Mouse (Mus musculus) neural tube, embryonic 15.5 days (tissue): Measurements from ENCODE around the gene Vipas39. TPM values are rescaled to one million over a fixed set of nuclear protein-coding genes. Genes with fewer than 3 reads are reported as not detected.
"Not testable (repeated sequence)": the region's sequence is repeated elsewhere in the genome, so short reads cannot be mapped to it uniquely, and the experiment has no call there.

Experiments
- ATAC-seq: fragments of 200-750 bp; cut with Nextera tagmentation; 2 replicates; pipeline ENCODE4 v1.8.0; 2017; ENCODE audit warnings: mild to moderate bottlenecking, moderate TSS enrichment, moderate library complexity; ENCODE audit not compliant: low FRiP score
- H3K27ac ChIP-seq: fragments of 300-500 bp; sonication (generic); replicated peaks from 2 replicates; pipeline ENCODE4 v1.5.1; 2015; ENCODE audit warnings: mild to moderate bottlenecking, inconsistent platforms
- H3K27me3 ChIP-seq: fragments of 300-500 bp; sonication (generic); replicated peaks from 2 replicates; pipeline ENCODE4 v1.6.1; 2015; ENCODE audit warnings: inconsistent platforms
- H3K36me3 ChIP-seq: fragments of 300-500 bp; sonication (generic); 2 replicates; pipeline ENCODE4 v1.6.1; 2015; ENCODE audit warnings: inconsistent platforms
- H3K4me1 ChIP-seq: fragments of 300-500 bp; sonication (generic); 2 replicates; pipeline ENCODE4 v1.6.1; 2015; ENCODE audit warnings: inconsistent platforms
- H3K4me2 ChIP-seq: fragments of 300-500 bp; sonication (generic); 2 replicates; pipeline ENCODE4 v1.6.1; 2015; ENCODE audit warnings: inconsistent platforms, mild to moderate bottlenecking, moderate library complexity
- H3K4me3 ChIP-seq: fragments of 300-500 bp; sonication (generic); replicated peaks from 2 replicates; pipeline ENCODE4 v1.5.1; 2015; ENCODE audit warnings: mild to moderate bottlenecking, inconsistent platforms
- H3K9ac ChIP-seq: fragments of 300-500 bp; sonication (generic); replicated peaks from 2 replicates; pipeline ENCODE4 v1.6.1; 2015; ENCODE audit warnings: mild to moderate bottlenecking, inconsistent platforms
- H3K9me3 ChIP-seq: fragments of 300-500 bp; sonication (generic); replicated peaks from 2 replicates; pipeline ENCODE4 v1.6.1; 2016; ENCODE audit warnings: inconsistent platforms
- WGBS: fragments of 180-500 bp; shearing (Covaris S2); methylation state at CpG from one replicate; pipeline ENCODE4 v1.1.7; 2015; ENCODE audit warnings: mixed read lengths; 5-methylcytosine and 5-hydroxymethylcytosine counted together
- polyA plus RNA-seq: library from polyadenylated mRNA; unstranded; fragments of >200 nt; fragmentation: Nextera tagmentation; extraction: Ambion mirVana; gene quantifications from 2 replicates; pipeline ENCODE4 v1.2.1, GENCODE M21; 2015

The Vipas39 gene
- 49.3 and 51.2 TPM in 2 replicates for polyA plus RNA-seq

- WGBS, result under 1% methylated on average over 31 of the region's 31 CpGs
- no peaks in the 10 kb centered on the region for H3K9me3 ChIP-seq
These were observed at the start of gene Vipas39, which contains the start of gene Ahsa1 for GRCm38 (mm10) chr12:87266108-87266826. TSS of gene Vipas39 (minus strand) at chr12:87266256. TSS of gene Ahsa1 (plus strand) at chr12:87266479.

GRCm38 (mm10) chr12:87313098-87313497, 47.0 kb upstream of the Vipas39 start:
- Histone ChIP-seq H3K4me3 (no peak overlapping the region), H3K4me1 (no peaks in the 10 kb centered on the region), H3K36me3 (peaks cover 31% of the 10 kb centered on the region), H3K4me2 (no peak overlapping the region), H3K27me3 (no peaks in the 10 kb centered on the region), H3K9me3 (no peaks in the 10 kb centered on the region), H3K27ac (no peak overlapping the region), H3K9ac (no peak overlapping the region)
- ATAC-seq, result no peak
- 67% methylated on average over 2 of the region's 2 CpGs for WGBS

More at GRCm38 (mm10) chr12:87266108-87266826, at the start of gene Vipas39, which contains the start of gene Ahsa1:
- Histone ChIP-seq H3K4me2 (peak within 1 kb of the TSS; percentile 77), H3K27me3 (no peaks in the 10 kb centered on the region), H3K27ac (peak within 1 kb of the TSS; percentile 92), H3K4me3 (peak within 1 kb of the TSS; percentile 93), H3K4me1 (peaks cover 23% of the 10 kb centered on the region), H3K36me3 (peaks cover 42% of the 10 kb centered on the region), H3K9ac (peak within 1 kb of the TSS; percentile 90)
- ATAC-seq, result peak; percentile 98

DNA sequence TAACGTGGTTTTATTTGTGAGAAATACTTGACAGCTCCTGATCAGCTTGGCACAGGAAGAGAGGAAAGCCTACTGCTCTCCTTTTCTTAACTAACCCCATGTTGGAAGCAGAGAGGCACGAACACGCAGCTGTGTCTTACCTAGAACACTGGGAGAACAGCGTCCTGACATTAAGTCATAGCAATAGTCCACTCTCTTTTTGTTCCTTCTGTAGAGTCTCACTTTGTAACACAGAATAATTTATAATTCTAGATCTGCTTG, 40.5 kb upstream of the Vipas39 start:
- not testable (repeated sequence) for H3K4me3 ChIP-seq, H3K9ac ChIP-seq, H3K4me2 ChIP-seq, H3K27ac ChIP-seq, ATAC-seq, H3K27me3 ChIP-seq, H3K9me3 ChIP-seq, H3K4me1 ChIP-seq
- WGBS, result 85% methylated on average over 4 of the region's 4 CpGs
- H3K36me3 ChIP-seq, result peaks cover 25% of the 10 kb centered on the region

GRCm38 (mm10) chr12:87305767-87306583, 39.9 kb upstream of the Vipas39 start:
- ATAC-seq, result no peak
- H3K27ac ChIP-seq, result no peak overlapping the region
- 30% methylated on average over 13 of the region's 13 CpGs for WGBS

DNA sequence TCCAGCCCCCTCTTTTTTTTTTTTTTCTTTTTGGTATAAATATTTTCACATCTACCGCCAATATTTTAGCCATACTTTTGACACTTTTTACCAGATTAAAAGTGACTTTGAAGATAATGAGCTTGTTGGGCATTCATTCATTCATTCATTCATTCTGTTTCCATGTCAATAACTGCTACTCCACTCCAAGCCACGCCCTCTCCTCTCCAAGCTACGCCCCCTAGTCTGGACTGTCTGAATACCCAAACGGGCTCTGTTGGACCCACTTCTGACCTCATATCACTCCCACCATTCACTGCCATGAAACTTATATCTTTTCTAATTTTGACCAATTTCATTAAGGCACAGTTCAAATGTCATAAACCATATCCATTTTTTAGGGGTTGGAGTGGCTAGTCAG, 35.1 kb upstream of the Vipas39 start:
- 51% methylated on average over 4 of the region's 4 CpGs for WGBS
- Histone ChIP-seq H3K27ac (no peak overlapping the region), H3K9me3 (no peaks in the 10 kb centered on the region), H3K36me3 (no peaks in the 10 kb centered on the region), H3K9ac (no peak overlapping the region), H3K4me2 (no peak overlapping the region), H3K27me3 (peaks cover 39% of the 10 kb centered on the region), H3K4me3 (no peak overlapping the region), H3K4me1 (peaks cover 22% of the 10 kb centered on the region)
- no peak for ATAC-seq

More at GRCm38 (mm10) chr12:87305767-87306583, 39.9 kb upstream of the Vipas39 start:
- Histone ChIP-seq H3K4me1 (peaks cover 2% of the 10 kb centered on the region; the same call in 1 of the 2 replicates), H3K4me3 (no peak overlapping the region), H3K27me3 (peaks cover 11% of the 10 kb centered on the region), H3K9ac (no peak overlapping the region), H3K4me2 (no peak overlapping the region), H3K36me3 (peaks cover 25% of the 10 kb centered on the region), H3K9me3 (no peaks in the 10 kb centered on the region)

DNA sequence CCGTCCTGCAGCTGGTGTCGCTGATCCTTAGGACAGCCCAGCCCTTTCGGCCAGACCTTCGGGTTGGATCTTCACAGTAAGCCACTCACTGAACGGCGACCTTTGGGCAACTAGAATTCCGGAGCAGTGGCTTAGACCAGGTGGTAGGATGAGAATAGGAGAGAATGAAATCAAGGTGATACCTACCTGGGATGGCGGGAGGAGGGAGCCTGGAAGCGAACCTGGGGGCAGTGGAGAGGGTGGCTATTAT, 34.3 kb upstream of the Vipas39 start:
- Histone ChIP-seq H3K4me1 (peaks cover 19% of the 10 kb centered on the region), H3K36me3 (no peaks in the 10 kb centered on the region), H3K27me3 (peaks cover 39% of the 10 kb centered on the region), H3K4me2 (peak overlapping the region; percentile 99), H3K27ac (no peak overlapping the region), H3K4me3 (peak overlapping the region; percentile 74), H3K9me3 (no peaks in the 10 kb centered on the region), H3K9ac (peak overlapping the region; percentile 77; the same call in 1 of the 2 replicates)
- no peak for ATAC-seq
- 2% methylated on average over 9 of the region's 9 CpGs for WGBS

DNA sequence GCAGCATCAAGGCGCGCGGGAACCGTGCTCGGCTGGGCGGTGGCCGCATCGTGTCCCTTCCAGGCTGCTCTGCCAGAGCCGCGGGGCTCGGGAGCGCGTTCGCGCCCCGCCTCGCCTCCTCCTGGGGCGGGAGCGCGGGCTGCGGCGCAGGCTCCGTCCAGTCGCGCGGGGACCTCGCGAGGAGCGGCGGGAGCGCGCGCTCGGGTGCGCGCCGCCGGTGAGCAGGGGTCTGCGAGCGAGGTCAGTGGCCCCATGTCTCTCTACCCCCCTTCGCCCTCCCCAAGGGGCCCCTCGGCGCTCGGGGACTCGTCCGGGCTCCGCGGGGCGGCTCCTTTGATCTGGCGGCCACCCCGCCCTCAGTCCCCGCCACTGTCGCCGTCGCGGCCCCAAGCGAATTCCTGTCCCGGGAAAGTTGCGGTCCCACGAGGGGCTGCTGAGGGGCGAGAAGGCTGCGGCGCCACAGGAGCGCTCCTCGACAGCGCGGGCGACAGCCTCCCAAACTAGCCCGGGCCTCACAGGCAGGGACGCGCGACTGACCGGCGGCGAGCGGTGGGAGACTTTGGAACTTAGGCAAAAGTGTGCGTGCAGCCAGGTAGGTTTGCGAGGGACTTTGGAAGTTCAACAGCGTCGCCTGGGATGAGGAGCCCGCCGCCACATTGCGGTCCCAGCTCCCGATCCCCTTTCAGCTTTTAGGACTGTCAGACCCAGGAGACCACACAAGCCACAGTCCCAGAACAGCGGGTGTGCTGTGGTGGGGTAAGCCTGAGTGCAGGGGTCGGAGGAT, 33.8 kb upstream of the Vipas39 start, which contains the start of gene Ism2:
Ism2 (minus strand) TSS at position 49 of the 784 bp plus-strand sequence.
- peaks cover 19% of the 10 kb centered on the region for H3K4me1 ChIP-seq
- ATAC-seq, result peak; percentile 79
- H3K4me2 ChIP-seq, result peak within 1 kb of the TSS; percentile 99
- H3K4me3 ChIP-seq, result peak within 1 kb of the TSS; percentile 74
- no peaks in the 10 kb centered on the region for H3K36me3 ChIP-seq
- peak within 1 kb of the TSS; percentile 77 for H3K9ac ChIP-seq
- peaks cover 39% of the 10 kb centered on the region for H3K27me3 ChIP-seq
- no peak within 1 kb of the TSS for H3K27ac ChIP-seq
- WGBS, result under 1% methylated on average over 81 of the region's 86 CpGs
- H3K9me3 ChIP-seq, result no peaks in the 10 kb centered on the region

GRCm38 (mm10) chr12:87299037-87299656, 33.1 kb upstream of the Vipas39 start:
- H3K4me1 ChIP-seq, result peaks cover 19% of the 10 kb centered on the region
- 7% methylated on average over 29 of the region's 29 CpGs for WGBS
- H3K36me3 ChIP-seq, result no peaks in the 10 kb centered on the region
- peak overlapping the region; percentile 74 for H3K4me3 ChIP-seq
- no peaks in the 10 kb centered on the region for H3K9me3 ChIP-seq
- H3K9ac ChIP-seq, result peak overlapping the region; percentile 77
- H3K4me2 ChIP-seq, result peak overlapping the region; percentile 99
- peak; percentile 40 for ATAC-seq
- no peak overlapping the region for H3K27ac ChIP-seq
- H3K27me3 ChIP-seq, result peaks cover 39% of the 10 kb centered on the region

DNA sequence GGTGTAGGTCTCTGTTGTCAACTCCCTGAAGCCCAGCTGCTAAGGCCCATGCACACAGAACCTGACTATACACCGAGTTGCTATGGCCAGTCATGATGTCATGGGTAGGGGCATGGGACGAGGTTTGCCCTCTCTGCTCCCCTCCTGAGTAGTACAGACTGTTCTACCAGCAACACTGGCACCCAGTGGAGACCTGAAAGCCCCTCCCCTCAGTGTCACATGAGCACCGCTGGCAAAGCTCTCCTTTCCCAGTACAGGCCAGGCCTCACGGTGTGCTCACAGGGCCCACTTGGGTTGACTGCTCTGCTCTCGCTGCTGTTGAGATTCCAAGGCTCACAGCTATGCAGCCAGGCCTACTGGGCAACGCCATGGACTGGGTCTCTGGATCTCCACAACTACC, 27.9 kb upstream of the Vipas39 start:
- H3K4me2 ChIP-seq, result no peak overlapping the region
- no peaks in the 10 kb centered on the region for H3K9me3 ChIP-seq
- WGBS, result 79% methylated on average over 6 of the region's 6 CpGs
- H3K27ac ChIP-seq, result no peak overlapping the region
- H3K36me3 ChIP-seq, result no peaks in the 10 kb centered on the region
- H3K9ac ChIP-seq, result no peak overlapping the region
- no peak overlapping the region for H3K4me3 ChIP-seq
- H3K4me1 ChIP-seq, result peaks cover under 1% of the 10 kb centered on the region
- peaks cover 8% of the 10 kb centered on the region for H3K27me3 ChIP-seq
- ATAC-seq, result no peak

GRCm38 (mm10) chr12:87289100-87289499, 23.0 kb upstream of the Vipas39 start:
- Histone ChIP-seq H3K9me3 (no peaks in the 10 kb centered on the region), H3K4me2 (no peak overlapping the region), H3K4me1 (no peaks in the 10 kb centered on the region), H3K36me3 (no peaks in the 10 kb centered on the region), H3K9ac (no peak overlapping the region), H3K27ac (no peak overlapping the region), H3K4me3 (no peak overlapping the region), H3K27me3 (no peaks in the 10 kb centered on the region)
- no peak for ATAC-seq
- 90% methylated on average over 5 of the region's 5 CpGs for WGBS

- Histone ChIP-seq H3K27me3 (no peaks in the 10 kb centered on the region), H3K9ac (no peak overlapping the region), H3K4me3 (no peak overlapping the region), H3K36me3 (no peaks in the 10 kb centered on the region), H3K9me3 (no peaks in the 10 kb centered on the region), H3K27ac (no peak overlapping the region), H3K4me2 (no peak overlapping the region), H3K4me1 (no peaks in the 10 kb centered on the region)
- no peak for ATAC-seq
- 87% methylated on average over 5 of the region's 5 CpGs for WGBS
These were observed 18.7 kb upstream of the Vipas39 start for GRCm38 (mm10) chr12:87284726-87285125.
